Mouse (Mus musculus) kidney, adult 8-10 months (tissue): ENCODE results near the gene Gm6882.
"Not testable (repeated sequence)": the region's sequence is repeated elsewhere in the genome, so short reads cannot be mapped to it uniquely, and the experiment has no call there.

ENCODE experiments used
- DNase-seq, 2 experiments: peaks; one replicate each; pipeline ENCODE4 v3.0.0; 2022

Gene Gm6882

GRCm38 (mm10) chr7:21432645-21433044 is at the start of gene Gm6882:
TSS of gene Gm6882 (minus strand) at chr7:21432745.
- DNase-seq, result not testable (repeated sequence)
